Mouse (Mus musculus) urinary bladder, adult 2 months (tissue): ENCODE results near the gene Prkag1. TPM values are rescaled to one million over a fixed set of nuclear protein-coding genes. Genes with fewer than 3 reads are reported as not detected.

Source experiments
- DNase-seq: peaks from one replicate; pipeline ENCODE4 v3.0.0; 2022; ENCODE audit warnings: low spot score
- polyA plus RNA-seq: library from polyadenylated mRNA; depleted of rRNA; stranded (reverse); fragments of >200 nt; gene quantifications from 2 replicates; pipeline ENCODE4 v1.2.3, GENCODE M21; 2012; rRNA removed

The Prkag1 gene
- polyA plus RNA-seq: 83.1 and 89.5 TPM in 2 replicates

- DNase-seq: peak; percentile 89
Measured at GRCm38 (mm10) chr15:98830736-98831683, at the start of gene Prkag1. Prkag1 (minus strand) TSS chr15:98831521.

DNA sequence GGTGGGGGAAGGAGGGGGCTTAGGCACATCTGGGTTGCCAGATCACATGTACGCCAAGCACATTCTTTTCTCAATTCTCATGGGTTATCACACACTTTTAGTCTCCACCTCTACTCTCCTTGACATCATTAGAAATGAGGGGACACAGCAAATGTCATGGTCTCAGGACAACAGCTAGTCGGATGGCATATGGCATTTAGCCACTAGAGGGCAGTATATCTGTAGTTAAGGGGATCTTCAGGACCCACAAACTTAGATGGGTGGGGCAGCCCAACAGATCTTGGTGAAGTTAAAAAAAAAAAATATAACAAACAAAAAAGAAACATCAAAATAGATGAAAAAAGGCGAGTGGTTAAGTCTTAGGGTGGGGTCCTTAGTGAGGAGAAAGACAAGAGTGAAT is 46.0 kb upstream of the Prkag1 start:
- no peak for DNase-seq

- peak; percentile 95 for DNase-seq
Measured at GRCm38 (mm10) chr15:98871916-98872888, 40.9 kb upstream of the Prkag1 start.

DNA sequence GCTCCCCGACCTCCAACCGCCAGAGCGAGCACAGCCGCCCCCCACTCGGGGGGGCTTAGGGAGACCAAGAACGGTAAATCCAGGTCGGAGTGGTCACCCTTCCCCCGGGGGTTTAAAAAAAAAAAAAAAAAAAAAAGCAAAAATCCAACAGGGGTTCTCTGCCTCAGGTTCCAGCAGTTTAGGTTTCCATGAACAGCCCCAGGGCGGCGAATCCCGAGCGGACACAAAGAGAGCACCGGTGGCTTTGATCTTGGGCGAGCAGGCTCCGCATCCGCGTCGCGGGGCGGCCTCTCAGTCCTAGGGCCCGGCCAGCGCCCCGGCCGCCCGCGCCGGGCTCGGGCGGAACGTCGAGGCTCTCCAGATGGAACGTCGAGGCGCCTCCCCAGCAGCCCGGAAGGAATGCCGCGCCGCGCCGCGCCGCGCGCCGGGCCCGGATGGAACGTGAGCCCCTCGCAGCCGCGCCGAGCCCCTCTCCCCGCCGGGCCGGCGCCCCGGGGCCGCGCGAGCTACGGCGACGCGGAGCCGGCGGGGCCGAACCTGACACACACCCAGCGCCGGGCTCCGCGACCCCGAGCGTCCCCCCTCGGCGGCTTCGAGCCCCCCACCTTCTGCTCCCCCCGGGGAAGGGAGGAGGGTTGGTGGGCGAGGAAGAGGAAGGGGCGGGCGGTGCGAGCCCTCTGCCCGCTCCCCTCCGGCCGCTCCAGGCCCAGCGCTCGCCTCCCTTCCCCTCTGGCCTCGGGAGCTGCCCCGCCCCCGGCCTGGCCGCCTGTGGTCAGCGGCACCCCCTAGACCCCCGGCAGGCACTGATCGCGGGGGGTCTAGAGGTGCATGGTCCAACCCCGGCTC is 40.0 kb upstream of the Prkag1 start, which contains the start of gene Kmt2d:
Gene Kmt2d (minus strand): TSS at position 135 of the 846 bp plus-strand sequence.
- DNase-seq: no peak

GRCm38 (mm10) chr15:98870179-98871069 is 39.1 kb upstream of the Prkag1 start:
- peak; percentile 35 for DNase-seq

DNA sequence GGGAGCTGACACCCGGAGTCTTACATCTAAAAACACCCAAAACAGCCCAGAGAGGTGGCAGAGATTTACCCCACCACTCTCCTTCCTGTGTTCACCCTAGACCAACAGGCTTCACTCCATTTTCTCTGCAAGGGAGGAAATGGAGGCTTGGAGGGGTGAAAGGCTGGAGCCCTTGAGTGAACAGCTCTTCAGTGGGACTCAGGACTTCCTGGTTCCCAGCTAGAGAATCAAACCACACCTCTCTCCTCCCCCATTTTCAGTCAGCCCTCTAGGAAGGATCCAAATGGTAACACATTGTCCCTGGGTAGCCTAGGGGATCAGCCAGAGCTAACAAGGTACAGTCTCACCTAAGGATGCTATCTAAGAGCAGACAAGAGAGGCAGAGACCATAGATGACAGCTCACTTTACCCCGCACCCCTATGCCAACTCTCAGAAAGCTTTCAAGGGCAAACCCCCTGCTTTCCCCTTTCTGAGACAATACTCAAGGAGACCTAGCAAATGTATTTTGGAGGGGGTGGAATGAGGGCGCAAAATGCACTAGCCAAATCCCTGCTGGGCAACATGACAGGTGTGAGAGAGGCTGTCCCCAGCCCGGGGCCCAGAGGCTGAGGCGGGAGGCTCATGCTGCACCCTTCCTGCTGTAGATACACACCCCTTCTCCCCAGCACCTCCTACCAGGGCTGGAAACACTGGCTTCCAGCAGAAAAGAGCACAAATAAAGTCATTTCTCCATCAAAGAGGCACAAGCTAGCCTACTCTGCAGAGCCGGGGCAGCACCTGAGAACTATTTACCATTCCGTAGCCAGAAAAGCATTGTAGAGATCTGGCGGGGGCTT is 38.2 kb upstream of the Prkag1 start:
- peak; percentile 20 for DNase-seq

- peak; percentile 19 for DNase-seq
Measured at GRCm38 (mm10) chr15:98868346-98869063, 37.2 kb upstream of the Prkag1 start.

- DNase-seq: peak; percentile 23
Measured at GRCm38 (mm10) chr15:98867321-98867720, 36.0 kb upstream of the Prkag1 start.

DNA sequence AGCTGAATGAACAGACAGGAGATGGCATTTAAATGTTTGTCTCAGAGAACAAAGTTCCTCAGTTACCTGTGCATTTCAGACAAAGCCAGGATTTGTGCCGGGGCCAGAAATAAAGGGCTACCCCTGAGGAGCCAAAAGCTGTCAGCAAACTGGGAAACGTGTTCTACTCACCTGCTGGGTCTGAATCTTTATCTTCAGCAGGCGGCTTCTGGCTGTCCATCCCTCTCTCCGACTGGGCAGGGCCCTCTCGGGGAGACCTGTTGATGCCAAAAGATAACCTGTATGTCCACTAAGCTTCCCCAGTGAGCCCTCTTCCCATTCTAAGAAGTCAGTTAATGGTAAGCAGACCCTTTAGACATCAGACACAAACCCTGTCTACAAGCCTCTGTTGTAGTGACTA is 35.2 kb upstream of the Prkag1 start:
- no peak for DNase-seq

DNA sequence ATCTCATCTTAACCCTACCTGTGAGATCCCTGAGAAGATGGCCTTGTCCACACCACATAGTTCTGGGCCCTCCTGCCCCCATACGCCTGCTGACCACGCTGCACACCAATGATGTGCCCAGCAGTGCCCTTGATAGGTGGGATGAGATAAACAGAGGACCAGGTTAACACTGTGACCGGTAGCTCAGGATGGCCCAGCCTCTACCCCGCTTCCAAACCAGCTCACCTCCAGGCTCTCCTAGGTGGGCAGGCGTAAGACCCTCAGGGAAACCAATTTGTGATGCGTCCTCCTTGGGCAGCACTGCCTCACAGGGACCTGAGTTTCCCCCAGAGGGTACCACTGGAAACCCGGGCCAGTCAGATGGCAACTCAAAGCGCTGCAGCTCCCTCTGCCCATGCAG is 34.5 kb upstream of the Prkag1 start:
- peak; percentile 21 for DNase-seq

- no peak for DNase-seq
Measured at GRCm38 (mm10) chr15:98864951-98865350, 33.6 kb upstream of the Prkag1 start.

- DNase-seq: no peak
Measured at GRCm38 (mm10) chr15:98863451-98863958, 32.2 kb upstream of the Prkag1 start.

DNA sequence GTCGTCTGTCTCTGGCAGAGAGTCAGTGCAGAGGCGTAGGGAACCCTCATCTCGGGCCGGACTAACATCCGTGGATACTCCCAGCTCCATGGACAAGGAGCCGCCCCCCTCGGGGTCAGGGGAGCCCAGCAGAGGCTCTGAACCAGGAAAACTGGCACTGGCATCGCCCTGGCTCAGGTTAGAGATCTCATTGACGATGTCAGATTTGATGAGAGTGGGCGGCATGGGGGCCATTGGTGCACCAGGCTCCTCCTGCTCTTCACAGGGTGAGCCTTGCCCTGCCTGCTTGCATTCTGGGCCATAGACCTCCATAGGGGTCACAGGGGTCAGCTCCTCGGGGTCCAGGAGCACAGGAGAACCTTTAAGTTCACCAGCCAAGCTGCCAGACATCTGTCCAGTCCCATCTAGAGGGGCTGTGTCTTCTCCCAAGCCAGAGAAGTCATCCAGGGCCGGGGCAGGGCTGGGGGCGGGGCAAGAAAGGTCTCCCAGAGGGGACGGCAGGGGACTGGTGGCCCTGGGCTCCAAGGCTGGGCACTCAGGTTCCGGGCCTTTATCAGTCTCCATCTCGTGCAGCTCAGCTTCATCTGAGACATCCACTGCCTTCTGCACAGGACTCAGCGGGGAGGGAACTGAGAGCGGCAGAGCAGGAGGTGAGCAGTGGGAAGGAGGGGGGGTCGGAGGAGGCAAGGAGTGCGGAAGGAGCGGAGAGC is 30.5 kb upstream of the Prkag1 start:
- DNase-seq: peak; percentile 19

DNA sequence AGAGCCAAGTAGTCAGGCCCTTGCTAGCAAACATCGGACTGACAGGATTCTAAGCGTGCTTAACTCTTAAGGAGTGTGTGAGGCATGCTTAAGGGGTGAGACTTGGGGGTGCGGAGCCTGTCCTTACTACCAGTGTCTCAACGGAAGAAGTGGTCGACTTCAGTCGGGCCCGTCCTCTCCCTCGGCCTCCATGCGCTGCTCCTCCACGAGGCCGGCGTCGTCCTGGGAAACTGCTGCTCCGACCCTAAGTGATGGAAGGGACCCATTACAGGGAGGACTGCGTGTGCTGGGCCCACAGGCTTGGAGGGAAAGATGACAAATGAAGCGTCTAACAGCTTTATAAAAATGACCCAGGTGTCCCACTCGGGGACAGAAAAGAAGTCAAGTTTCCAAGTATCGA is 29.6 kb upstream of the Prkag1 start:
- DNase-seq: no peak

DNA sequence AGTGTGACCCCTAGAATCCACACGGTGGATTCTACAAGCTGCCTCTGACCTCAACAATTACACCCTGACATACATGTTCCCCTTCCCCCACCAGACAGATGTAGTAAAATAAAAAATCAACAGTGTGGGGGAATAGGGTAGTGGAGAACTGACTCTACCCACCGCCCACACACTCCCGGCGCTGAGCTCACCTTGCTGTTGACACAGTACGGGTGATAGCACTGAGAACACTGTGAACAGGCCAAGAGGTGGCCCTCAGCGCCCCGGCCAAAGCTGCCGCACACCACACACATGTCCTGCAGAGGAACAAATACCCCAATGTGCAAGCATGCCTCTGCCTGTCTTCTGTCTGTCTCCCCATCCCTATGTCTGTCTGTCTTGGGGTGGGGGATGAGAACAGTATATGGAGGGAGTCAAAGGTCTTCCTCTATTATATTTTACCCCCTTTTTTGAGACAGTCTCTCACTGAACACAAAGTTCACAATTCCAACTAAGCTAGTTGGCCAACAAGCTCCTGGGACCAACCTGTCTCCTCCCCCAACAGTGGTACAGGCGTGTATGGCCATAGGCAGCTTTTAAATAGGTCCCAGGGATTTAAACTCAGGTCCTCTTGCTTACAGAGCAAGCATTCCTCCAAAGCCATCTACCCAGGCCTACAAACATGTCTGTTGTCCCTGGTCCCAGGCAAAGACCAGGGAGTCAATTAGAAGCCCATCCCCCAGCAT is 28.2 kb upstream of the Prkag1 start:
- peak; percentile 18 for DNase-seq

- no peak for DNase-seq
Measured at GRCm38 (mm10) chr15:98854214-98854613, 22.9 kb upstream of the Prkag1 start.
